Mouse (Mus musculus) embryonic facial prominence, embryonic 14.5 days (tissue): ENCODE data around the gene Agap2. TPM values are rescaled to one million over a fixed set of nuclear protein-coding genes. Genes with fewer than 3 reads are reported as not detected.

Experiments used
- ATAC-seq: fragments of 200-750 bp; cut with Nextera tagmentation; 2 replicates; pipeline ENCODE4 v1.8.0; 2017; ENCODE audit warnings: low read depth, moderate number of reproducible peaks, moderate TSS enrichment
- DNase-seq: peaks from one replicate; pipeline ENCODE4 v3.0.0-alpha.2; 2015; ENCODE audit warnings: low spot score
- H3K27ac ChIP-seq: fragments of 300-500 bp; sonication (generic); replicated peaks from 2 replicates; pipeline ENCODE4 v1.5.1; 2014; ENCODE audit warnings: low read depth, mild to moderate bottlenecking, low read length, moderate library complexity
- H3K27me3 ChIP-seq: fragments of 300-500 bp; sonication (generic); replicated peaks from 2 replicates; pipeline ENCODE4 v1.6.1; 2014; ENCODE audit warnings: low read length; ENCODE audit not compliant: control insufficient read depth, insufficient read depth
- H3K36me3 ChIP-seq: fragments of 300-500 bp; sonication (generic); 2 replicates; pipeline ENCODE4 v1.6.1; 2014; ENCODE audit warnings: low read length, mixed read lengths; ENCODE audit not compliant: control insufficient read depth, insufficient read depth
- H3K4me1 ChIP-seq: fragments of 300-500 bp; sonication (generic); 2 replicates; pipeline ENCODE4 v1.6.1; 2014; ENCODE audit warnings: antibody characterized with exemption, low read length; ENCODE audit not compliant: control insufficient read depth, insufficient read depth
- H3K4me2 ChIP-seq: fragments of 300-500 bp; sonication (generic); 2 replicates; pipeline ENCODE4 v1.6.1; 2014; ENCODE audit warnings: low read depth, mild to moderate bottlenecking, low read length, moderate library complexity, mixed read lengths
- H3K4me3 ChIP-seq: fragments of 300-500 bp; sonication (generic); 2 replicates; pipeline ENCODE4 v1.5.1; 2014; ENCODE audit warnings: low read depth, mild to moderate bottlenecking, low read length
- H3K9ac ChIP-seq: fragments of 300-500 bp; sonication (generic); 2 replicates; pipeline ENCODE4 v1.6.1; 2014; ENCODE audit warnings: low read depth, mild to moderate bottlenecking, low read length, moderate library complexity, mixed read lengths
- H3K9me3 ChIP-seq: fragments of 300-500 bp; sonication (generic); 2 replicates; pipeline ENCODE4 v1.6.1; 2016; ENCODE audit warnings: low read length; ENCODE audit not compliant: control insufficient read depth
- WGBS: fragments of 180-500 bp; shearing (Covaris S2); extraction: QIAGEN DNeasy Blood & Tissue Kit; methylation state at CpG from one replicate; pipeline ENCODE4 v1.1.7; 2014; 5-methylcytosine and 5-hydroxymethylcytosine counted together
- polyA plus RNA-seq: library from polyadenylated mRNA; unstranded; fragments of >200 nt; fragmentation: Nextera tagmentation; extraction: Ambion mirVana; gene quantifications from 2 replicates; pipeline ENCODE4 v1.2.1, GENCODE M21; 2014

The Agap2 gene
- polyA plus RNA-seq, 1 experiment from 2014 or later, result 0.45 TPM

GRCm38 (mm10) chr10:127138328-127139141, 63.5 kb downstream of the Agap2 start:
- Histone ChIP-seq H3K4me3 (no peak overlapping the region), H3K4me2 (no peak overlapping the region), H3K27ac (no peak overlapping the region), H3K9ac (no peak overlapping the region), H3K27me3 (no peaks in the 10 kb centered on the region), H3K36me3 (no peaks in the 10 kb centered on the region), H3K4me1 (no peaks in the 10 kb centered on the region), H3K9me3 (no peaks in the 10 kb centered on the region)
- DNase-seq, result no peak
- no peak for ATAC-seq
- 85% methylated on average over 18 of the region's 18 CpGs for WGBS

- H3K27ac ChIP-seq, result no peak overlapping the region
- no peak overlapping the region for H3K4me3 ChIP-seq
- WGBS, result 77% methylated on average over 11 of the region's 11 CpGs
- no peak for DNase-seq
- no peaks in the 10 kb centered on the region for H3K4me1 ChIP-seq
- no peaks in the 10 kb centered on the region for H3K36me3 ChIP-seq
- H3K27me3 ChIP-seq, result no peaks in the 10 kb centered on the region
- H3K9me3 ChIP-seq, result no peaks in the 10 kb centered on the region
- H3K4me2 ChIP-seq, result no peak overlapping the region
- ATAC-seq, result no peak
- no peak overlapping the region for H3K9ac ChIP-seq
These were observed 65.9 kb downstream of the Agap2 start for GRCm38 (mm10) chr10:127140971-127141370.

- WGBS, result 75% methylated on average over 8 of the region's 8 CpGs
- no peak for ATAC-seq
These were observed 66.4 kb downstream of the Agap2 start for GRCm38 (mm10) chr10:127141500-127141899.

More at GRCm38 (mm10) chr10:127141500-127141899, 66.4 kb downstream of the Agap2 start:
- Histone ChIP-seq H3K9ac (no peak overlapping the region), H3K4me3 (no peak overlapping the region), H3K4me2 (no peak overlapping the region), H3K27ac (no peak overlapping the region), H3K27me3 (no peaks in the 10 kb centered on the region), H3K4me1 (no peaks in the 10 kb centered on the region), H3K36me3 (no peaks in the 10 kb centered on the region), H3K9me3 (no peaks in the 10 kb centered on the region)
- DNase-seq, result no peak

Other genes starting within 250 kb of the Agap2 start
- 16.7 and 20.6 TPM in 2 replicates for gene Atp23, start 173.9 kb upstream of the Agap2 start, polyA plus RNA-seq
- 109 and 116 TPM in 2 replicates for gene Ctdsp2, start 96.6 kb upstream of the Agap2 start, polyA plus RNA-seq
- 7.8 and 9.0 TPM in 2 replicates for gene Avil, start 74.6 kb upstream of the Agap2 start, polyA plus RNA-seq
- gene Tsfm, start 44.4 kb upstream of the Agap2 start, polyA plus RNA-seq, result 61.0 and 61.3 TPM in 2 replicates
- 47.7 and 55.9 TPM in 2 replicates for gene Mettl1, start 33.9 kb upstream of the Agap2 start, polyA plus RNA-seq
- 0.84 and 1.0 TPM in 2 replicates for gene Eef1akmt3, start 33.8 kb upstream of the Agap2 start, polyA plus RNA-seq
- 0.13 and 0.29 TPM in 2 replicates for gene Cyp27b1, start 27.0 kb upstream of the Agap2 start, polyA plus RNA-seq
- 1.5 and 2.0 TPM in 2 replicates for gene March9, start 15.1 kb upstream of the Agap2 start, polyA plus RNA-seq
- gene Cdk4, start 11.8 kb upstream of the Agap2 start, polyA plus RNA-seq, result 1,371 and 1,625 TPM in 2 replicates
- 51.8 and 53.6 TPM in 2 replicates for gene Tspan31, start 5.0 kb upstream of the Agap2 start, polyA plus RNA-seq
- gene Os9, start 45.8 kb downstream of the Agap2 start, polyA plus RNA-seq, result 59.3 and 62.9 TPM in 2 replicates
- 9.0 and 9.8 TPM in 2 replicates for gene B4galnt1, start 89.9 kb downstream of the Agap2 start, polyA plus RNA-seq
- gene Slc26a10, start 105.4 kb downstream of the Agap2 start, polyA plus RNA-seq, result 0.86 and 1.7 TPM in 2 replicates
- 76.7 and 87.7 TPM in 2 replicates for gene Arhgef25, start 114.8 kb downstream of the Agap2 start, polyA plus RNA-seq
- gene Dtx3, start 120.4 kb downstream of the Agap2 start, polyA plus RNA-seq, result 112 and 120 TPM in 2 replicates
- 19.3 and 20.7 TPM in 2 replicates for gene Pip4k2c, start 136.3 kb downstream of the Agap2 start, polyA plus RNA-seq
- gene Kif5a, start 188.1 kb downstream of the Agap2 start, polyA plus RNA-seq, result 13.7 and 14.6 TPM in 2 replicates
- 166 and 186 TPM in 2 replicates for gene Dctn2, start 191.1 kb downstream of the Agap2 start, polyA plus RNA-seq
- 15.8 and 17.6 TPM in 2 replicates for gene Mbd6, start 213.7 kb downstream of the Agap2 start, polyA plus RNA-seq
- gene Mars, start 236.5 kb downstream of the Agap2 start, polyA plus RNA-seq, result 106 and 108 TPM in 2 replicates
- 3.7 and 4.4 TPM in 2 replicates for gene Arhgap9, start 246.7 kb downstream of the Agap2 start, polyA plus RNA-seq